Mouse (Mus musculus): ENCODE measurements around the gene Map9.

- TF ChIP-seq CTCF (IDR thresholded peaks at IDR 0.05; ENCODE audit: low read depth, low read length) (no peak), POLR2A (IDR thresholded peaks at IDR 0.05; ENCODE audit: borderline replicate concordance, low read depth, low read length) (no peak)
Measured at GRCm38 (mm10) chr3:82412397-82412796, 54.6 kb downstream of the Map9 start.

Data from bone marrow macrophage, adult 2 months (primary cell).